Mouse (Mus musculus): Measurements from ENCODE around the gene Olfr1466. TPM values are rescaled to one million over a fixed set of nuclear protein-coding genes. Genes with fewer than 3 reads are reported as not detected.

The Olfr1466 gene
- polyA plus RNA-seq (2012; rRNA removed): not detected in 2 replicates

DNA sequence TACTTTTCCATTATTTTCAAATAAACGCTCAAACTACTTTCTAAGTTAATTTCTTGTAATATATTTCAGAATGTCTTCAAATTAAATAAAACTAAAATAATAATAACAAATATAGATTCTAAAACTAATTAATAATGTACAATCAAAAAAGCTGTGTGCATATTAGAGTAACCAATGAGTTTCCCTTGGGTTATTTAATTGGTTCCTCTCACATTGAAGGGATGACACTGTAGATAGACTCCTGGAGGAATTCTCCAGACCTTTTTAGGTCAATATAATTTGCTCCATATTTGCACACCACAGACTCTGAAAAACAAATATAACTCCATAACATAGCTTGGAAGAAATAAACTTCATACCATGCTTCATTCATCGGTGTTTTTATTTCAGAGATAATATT, at the start of gene Olfr1466:
Olfr1466 (plus strand) TSS at position 301 of the 400 bp plus-strand sequence.

GRCm38 (mm10) chr19:13315441-13315840, 23.2 kb upstream of the Olfr1466 start, which contains the start of gene Olfr1465:
Olfr1465 (minus strand) TSS chr19:13315541.

GRCm38 (mm10) chr19:13361936-13362335, 23.3 kb downstream of the Olfr1466 start, which contains the start of gene Olfr1467:
Olfr1467 (plus strand) TSS chr19:13362236.

Other genes starting within 250 kb of the Olfr1466 start
- gene Olfr1457, start 241.0 kb upstream of the Olfr1466 start, polyA plus RNA-seq (2012; rRNA removed): not detected in 2 replicates
- not detected in 2 replicates for gene Olfr1458, start 232.1 kb upstream of the Olfr1466 start, polyA plus RNA-seq (2012; rRNA removed)
- gene Olfr1459, start 189.3 kb upstream of the Olfr1466 start, polyA plus RNA-seq (2012; rRNA removed): 0.01 TPM in 1 of 2 replicates, not detected in the other
- not detected in 2 replicates for gene Olfr1461, start 175.9 kb upstream of the Olfr1466 start, polyA plus RNA-seq (2012; rRNA removed)
- not detected in 2 replicates for gene Olfr1462, start 153.1 kb upstream of the Olfr1466 start, polyA plus RNA-seq (2012; rRNA removed)
- gene Olfr1463, start 107.5 kb upstream of the Olfr1466 start, polyA plus RNA-seq (2012; rRNA removed): not detected in 2 replicates
- not detected in 2 replicates for gene Olfr1465, start 23.3 kb upstream of the Olfr1466 start, polyA plus RNA-seq (2012; rRNA removed)
- not detected in 2 replicates for gene Olfr1467, start 23.4 kb downstream of the Olfr1466 start, polyA plus RNA-seq (2012; rRNA removed)
- not detected in 2 replicates for gene Olfr1469, start 69.0 kb downstream of the Olfr1466 start, polyA plus RNA-seq (2012; rRNA removed)
- gene Olfr1471, start 104.5 kb downstream of the Olfr1466 start, polyA plus RNA-seq (2012; rRNA removed): not detected in 2 replicates
- not detected in 2 replicates for gene Olfr1472, start 117.2 kb downstream of the Olfr1466 start, polyA plus RNA-seq (2012; rRNA removed)
- gene Olfr1474, start 130.7 kb downstream of the Olfr1466 start, polyA plus RNA-seq (2012; rRNA removed): not detected in 2 replicates
- not detected in 2 replicates for gene Olfr1475, start 141.3 kb downstream of the Olfr1466 start, polyA plus RNA-seq (2012; rRNA removed)
- gene Olfr1477, start 161.7 kb downstream of the Olfr1466 start, polyA plus RNA-seq (2012; rRNA removed): not detected in 2 replicates
- not detected in 2 replicates for gene Olfr1480, start 189.1 kb downstream of the Olfr1466 start, polyA plus RNA-seq (2012; rRNA removed)
- not detected in 2 replicates for gene Olfr1484, start 244.6 kb downstream of the Olfr1466 start, polyA plus RNA-seq (2012; rRNA removed)

Data from central nervous system, embryonic 14 days (tissue).